Mouse (Mus musculus): ENCODE results near the gene Ttc28.

Ttc28 gene

GRCm38 (mm10) chr5:111055507-111055906 is 175.9 kb downstream of the Ttc28 start:
- no peak for DNase-seq

GRCm38 (mm10) chr5:111057084-111057483 is 177.5 kb downstream of the Ttc28 start:
- no peak for DNase-seq

GRCm38 (mm10) chr5:111058401-111059139 is 179.0 kb downstream of the Ttc28 start:
- no peak for DNase-seq

GRCm38 (mm10) chr5:111059140-111059921 is 179.7 kb downstream of the Ttc28 start:
- no peak for DNase-seq

GRCm38 (mm10) chr5:111060246-111060745 is 180.7 kb downstream of the Ttc28 start:
- no peak for DNase-seq

- DNase-seq: no peak
Measured at GRCm38 (mm10) chr5:111063155-111063554, 183.6 kb downstream of the Ttc28 start.

- no peak for DNase-seq
Measured at GRCm38 (mm10) chr5:111063991-111064390, 184.4 kb downstream of the Ttc28 start.

- DNase-seq: no peak
Measured at GRCm38 (mm10) chr5:111065770-111066169, 186.2 kb downstream of the Ttc28 start.

GRCm38 (mm10) chr5:111069503-111069902 is 189.9 kb downstream of the Ttc28 start:
- DNase-seq: no peak

- no peak for DNase-seq
Measured at GRCm38 (mm10) chr5:111069931-111070330, 190.3 kb downstream of the Ttc28 start.

GRCm38 (mm10) chr5:111070361-111070760 is 190.8 kb downstream of the Ttc28 start:
- DNase-seq: no peak

- no peak for DNase-seq
Measured at GRCm38 (mm10) chr5:111073316-111073736, 193.7 kb downstream of the Ttc28 start.

- DNase-seq: no peak
Measured at GRCm38 (mm10) chr5:111074050-111074449, 194.4 kb downstream of the Ttc28 start.

GRCm38 (mm10) chr5:111075841-111076240 is 196.2 kb downstream of the Ttc28 start:
- DNase-seq: no peak

GRCm38 (mm10) chr5:111077261-111077660 is 197.7 kb downstream of the Ttc28 start:
- no peak for DNase-seq

- DNase-seq: no peak
Measured at GRCm38 (mm10) chr5:111080601-111081000, 201.0 kb downstream of the Ttc28 start.

- DNase-seq: no peak
Measured at GRCm38 (mm10) chr5:111085849-111086248, 206.2 kb downstream of the Ttc28 start.

- DNase-seq: no peak
Measured at GRCm38 (mm10) chr5:111096750-111097149, 217.1 kb downstream of the Ttc28 start.

GRCm38 (mm10) chr5:111097233-111098160 is 217.9 kb downstream of the Ttc28 start:
- no peak for DNase-seq

GRCm38 (mm10) chr5:111098516-111099274 is 219.1 kb downstream of the Ttc28 start:
- no peak for DNase-seq

- DNase-seq: no peak
Measured at GRCm38 (mm10) chr5:111100585-111100984, 221.0 kb downstream of the Ttc28 start.

GRCm38 (mm10) chr5:111101383-111101932 is 221.9 kb downstream of the Ttc28 start:
- no peak for DNase-seq
